Comparison of ENCODE assay signal across 7 mouse cellular contexts in the genomic region with DNA sequence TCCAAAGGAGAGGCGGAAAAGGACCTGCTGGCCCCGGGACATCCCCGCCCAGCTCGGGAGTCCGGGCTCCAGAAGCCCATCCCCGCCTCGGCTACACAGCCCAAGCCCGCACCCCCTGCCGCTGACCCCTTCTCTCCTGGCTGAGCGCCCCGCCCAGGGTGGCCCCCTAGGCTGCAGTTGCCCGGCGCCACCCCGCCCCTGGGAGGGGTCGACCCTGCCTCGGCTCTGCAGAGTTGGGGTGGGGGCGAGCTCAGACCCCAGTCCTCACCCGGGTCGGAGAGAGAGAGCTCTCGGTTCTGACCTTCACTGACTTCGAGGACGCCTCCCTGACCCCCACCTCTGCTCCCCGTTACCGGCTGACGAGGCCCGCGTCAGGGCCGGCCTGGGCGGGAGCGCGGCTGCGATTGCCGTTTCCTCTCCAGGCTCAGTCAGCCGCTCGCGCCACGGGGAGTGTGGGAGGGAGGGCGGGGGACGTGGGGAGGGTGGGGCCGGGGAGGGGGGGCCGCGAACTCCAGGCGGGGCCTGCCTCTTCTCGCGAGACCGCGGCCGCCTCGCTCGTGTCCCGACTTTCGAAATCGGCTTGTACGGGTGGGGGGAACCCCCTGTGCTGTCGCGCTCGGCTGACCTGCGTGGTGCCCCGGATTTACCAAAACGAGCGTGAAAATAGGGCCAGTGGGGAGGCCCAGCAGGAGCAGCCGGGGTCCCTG. TPM values are rescaled to one million over a fixed set of nuclear protein-coding genes. Genes with fewer than 3 reads are reported as not detected.
DNase-seq lines count a peak whose midpoint lies in the region; ATAC-seq lines count a peak whose summit lies in the region.

Ggnbp2 (minus strand) TSS at position 481 of the 707 bp plus-strand sequence.

- peak within 1 kb of the TSS; percentile 95 for H3K9ac ChIP-seq in limb, embryonic 11.5 days (ENCODE audit: low read length)
- peak within 1 kb of the TSS; percentile 97 for H3K9ac ChIP-seq in midbrain, embryonic 14.5 days (replicated peaks; ENCODE audit: low read length)

- no peaks in the 10 kb centered on the region for H3K27me3 ChIP-seq in embryonic facial prominence, embryonic 10.5 days (replicated peaks; ENCODE audit: low read depth, poor library complexity, severe bottlenecking)
- no peaks in the 10 kb centered on the region for H3K27me3 ChIP-seq in limb, embryonic 11.5 days (ENCODE audit: control insufficient read depth, insufficient read depth, low read length)
- no peaks in the 10 kb centered on the region for H3K27me3 ChIP-seq in midbrain, embryonic 14.5 days (ENCODE audit: control insufficient read depth, insufficient read depth, low read length)

- peak; percentile 69 for ATAC-seq in granulocyte monocyte progenitor cell, adult 5-6 weeks (replicated peaks; ENCODE audit: poor library complexity, severe bottlenecking)
- ATAC-seq in limb, embryonic 11.5 days (ENCODE audit: insufficient number of reproducible peaks, low FRiP score, low TSS enrichment, low read depth) = peak; percentile 89
- peak; percentile 87 for ATAC-seq in midbrain, embryonic 14.5 days (ENCODE audit: low FRiP score, low TSS enrichment)

- peak; percentile 96 for DNase-seq in adrenal gland, postnatal 10 days
- DNase-seq in embryonic facial prominence, embryonic 10.5 days (ENCODE audit: low spot score) = peak; percentile 94
- peak; percentile 93 for DNase-seq in kidney, adult 18-20 months
- peak; percentile 91 for DNase-seq in limb, embryonic 11.5 days (ENCODE audit: low spot score)
- DNase-seq in midbrain, embryonic 14.5 days = peak; percentile 96
- peak; percentile 91 to 95 for DNase-seq in spleen, adult 18-20 months

- H3K27ac ChIP-seq in embryonic facial prominence, embryonic 10.5 days (replicated peaks) = peak within 1 kb of the TSS; percentile 97
- peak within 1 kb of the TSS; percentile 98 for H3K27ac ChIP-seq in limb, embryonic 11.5 days (replicated peaks; ENCODE audit: low read depth, low read length)
- H3K27ac ChIP-seq in midbrain, embryonic 14.5 days (replicated peaks; ENCODE audit: low read depth, low read length) = peak within 1 kb of the TSS; percentile 99

- peak within 1 kb of the TSS; percentile 75 for H3K4me3 ChIP-seq in embryonic facial prominence, embryonic 10.5 days
- peak within 1 kb of the TSS; percentile 88 for H3K4me3 ChIP-seq in limb, embryonic 11.5 days (ENCODE audit: low read depth, low read length)
- H3K4me3 ChIP-seq in midbrain, embryonic 14.5 days (replicated peaks; ENCODE audit: low read depth, low read length) = peak within 1 kb of the TSS; percentile 86

- H3K9me3 ChIP-seq in embryonic facial prominence, embryonic 10.5 days = no peaks in the 10 kb centered on the region
- no peaks in the 10 kb centered on the region for H3K9me3 ChIP-seq in limb, embryonic 11.5 days (ENCODE audit: control insufficient read depth, low read length)
- no peaks in the 10 kb centered on the region for H3K9me3 ChIP-seq in midbrain, embryonic 14.5 days (ENCODE audit: control insufficient read depth, low read length)

- under 1% methylated on average over 57 of the region's 62 CpGs for WGBS in embryonic facial prominence, embryonic 10.5 days
- WGBS in limb, embryonic 11.5 days = under 1% methylated on average over 47 of the region's 62 CpGs
- under 1% methylated on average over 60 of the region's 62 CpGs for WGBS in midbrain, embryonic 14.5 days

- peak within 1 kb of the TSS; percentile 84 for H3K4me2 ChIP-seq in limb, embryonic 11.5 days (ENCODE audit: low read depth, severe bottlenecking)
- H3K4me2 ChIP-seq in midbrain, embryonic 14.5 days (ENCODE audit: low read length) = peak within 1 kb of the TSS; percentile 78

- peaks cover 32% of the 10 kb centered on the region for H3K4me1 ChIP-seq in embryonic facial prominence, embryonic 10.5 days
- peaks cover 6% of the 10 kb centered on the region for H3K4me1 ChIP-seq in limb, embryonic 11.5 days (ENCODE audit: control insufficient read depth, insufficient read depth, low read length)
- H3K4me1 ChIP-seq in midbrain, embryonic 14.5 days (ENCODE audit: control insufficient read depth, insufficient read depth, low read length) = peaks cover 19% of the 10 kb centered on the region

- peaks cover 12% of the 10 kb centered on the region for H3K36me3 ChIP-seq in embryonic facial prominence, embryonic 10.5 days (replicated peaks)
- H3K36me3 ChIP-seq in limb, embryonic 11.5 days (ENCODE audit: control insufficient read depth, insufficient read depth, low read length) = no peaks in the 10 kb centered on the region
- no peaks in the 10 kb centered on the region for H3K36me3 ChIP-seq in midbrain, embryonic 14.5 days (ENCODE audit: control insufficient read depth, insufficient read depth, low read length)

RNA-seq across cellular contexts. Expression of gene Ggnbp2, which starts in this region (rescaled TPM):
- 10 to 100 TPM; 65.3 to 75.2 TPM for total RNA-seq in adrenal gland, postnatal 10 days (2021)
- polyA plus RNA-seq in embryonic facial prominence, embryonic 10.5 days (2016; fragmentation: Nextera tagmentation; extraction: Ambion mirVana) = 52.0 and 53.9 TPM in 2 replicates
- total RNA-seq in granulocyte monocyte progenitor cell, adult 5-6 weeks (2014; fragmentation: Nextera tagmentation) = 72.0 and 78.9 TPM in 2 replicates
- 78.5 and 110 TPM in 2 replicates for total RNA-seq in granulocyte monocyte progenitor cell, adult 5-6 weeks (2017)
- 69.3 and 69.8 TPM in 2 replicates for polyA plus RNA-seq in limb, embryonic 11.5 days (2014; fragmentation: Nextera tagmentation; extraction: Ambion mirVana)
- polyA plus RNA-seq in midbrain, embryonic 14.5 days (2014; fragmentation: Nextera tagmentation; extraction: Ambion mirVana) = 69.3 and 71.9 TPM in 2 replicates

Comparison
In these comparisons a context has a peak if more than half of its experiments do, and no peak if none do; other contexts are left out.
1. Peak in every context shown above with its lines: DNase-seq, ATAC-seq, H3K4me3 ChIP-seq and H3K27ac ChIP-seq.